Mouse (Mus musculus) induced T-regulatory cell, adult 2 months (primary cell): ENCODE measurements around the gene Serpinf1.

Source experiments
- DNase-seq: peaks from one replicate; pipeline ENCODE4 v3.0.0-alpha.2; 2012; ENCODE audit warnings: low read depth

Serpinf1 gene

DNA sequence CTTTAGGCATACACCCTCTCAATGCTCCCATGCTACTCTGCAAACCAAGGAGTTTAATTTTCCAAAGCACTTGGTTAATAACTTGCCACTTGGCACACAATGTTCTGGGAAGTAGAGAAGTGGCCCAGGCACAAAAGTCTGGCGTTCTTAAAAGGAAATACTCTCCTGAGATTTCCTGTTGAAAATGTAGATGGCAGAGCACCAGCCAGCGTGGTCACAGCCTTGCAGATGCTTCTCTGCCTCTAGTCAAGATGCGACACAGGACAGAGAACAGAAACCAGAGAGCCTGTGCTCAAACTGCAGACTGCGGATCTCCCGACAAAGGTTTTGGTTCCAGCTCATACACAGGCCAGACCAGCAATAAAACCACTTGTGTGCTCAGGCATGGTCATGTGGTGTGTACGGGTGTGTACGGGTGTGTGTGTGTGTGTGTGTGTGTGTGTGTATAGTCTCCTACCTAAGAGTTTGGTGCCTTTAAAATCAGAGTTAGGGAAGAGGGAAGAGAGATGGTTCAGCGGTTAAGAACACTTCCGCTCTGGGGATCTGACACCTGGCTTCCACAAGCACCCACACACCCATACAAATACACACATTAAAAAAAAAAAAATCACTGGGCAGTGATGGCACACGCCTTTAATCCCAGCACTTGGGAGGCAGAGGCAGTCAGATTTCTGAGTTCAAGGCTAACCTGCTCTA lies 32.7 kb upstream of the Serpinf1 start:
- peak; percentile 61 for DNase-seq

- peak; percentile 92 for DNase-seq
Observed at GRCm38 (mm10) chr11:75453991-75454930, 31.8 kb upstream of the Serpinf1 start, which contains the start of gene Wdr81. Gene Wdr81, minus strand, starts transcription at chr11:75454717.

DNA sequence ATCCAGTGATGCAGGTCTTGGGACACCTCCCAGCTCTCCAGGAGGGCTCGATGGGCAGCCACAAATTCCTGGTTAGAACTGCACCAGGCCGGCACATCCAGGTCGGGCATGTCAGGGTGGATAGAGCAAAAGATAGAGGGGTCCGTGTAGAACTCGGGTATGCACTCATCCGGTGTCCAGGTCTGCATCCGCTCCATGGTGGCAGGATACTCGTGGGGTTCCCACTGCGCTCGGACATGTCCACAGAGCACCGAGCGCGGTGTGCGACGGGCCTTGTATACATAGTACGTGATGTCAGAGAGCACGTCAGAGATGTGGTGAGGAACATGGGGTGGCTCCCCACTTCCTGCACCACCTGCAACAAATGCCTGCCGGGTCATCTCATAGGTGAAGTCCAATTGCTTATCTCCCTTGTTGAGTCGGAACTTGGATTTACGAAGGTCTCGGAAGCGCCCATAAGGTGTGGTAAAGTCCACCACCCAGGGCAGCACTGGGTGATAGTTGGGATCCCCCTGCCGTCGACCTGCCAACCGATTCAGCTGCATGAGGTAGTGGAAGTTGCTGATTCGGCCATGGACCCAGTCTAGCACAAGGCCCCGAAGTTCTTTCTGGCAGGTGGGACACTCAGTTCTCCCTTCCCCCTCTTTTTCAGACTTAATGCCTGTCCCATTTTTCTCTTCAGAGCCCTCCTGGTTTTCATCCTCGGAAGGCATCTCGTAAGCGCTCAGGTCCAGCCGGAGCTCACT lies 30.5 kb upstream of the Serpinf1 start:
- DNase-seq = no peak

- DNase-seq = no peak
Observed at GRCm38 (mm10) chr11:75452081-75452480, 29.6 kb upstream of the Serpinf1 start.

GRCm38 (mm10) chr11:75450936-75451335 lies 28.4 kb upstream of the Serpinf1 start:
- no peak for DNase-seq

GRCm38 (mm10) chr11:75450304-75450908 lies 27.9 kb upstream of the Serpinf1 start:
- DNase-seq = no peak

DNA sequence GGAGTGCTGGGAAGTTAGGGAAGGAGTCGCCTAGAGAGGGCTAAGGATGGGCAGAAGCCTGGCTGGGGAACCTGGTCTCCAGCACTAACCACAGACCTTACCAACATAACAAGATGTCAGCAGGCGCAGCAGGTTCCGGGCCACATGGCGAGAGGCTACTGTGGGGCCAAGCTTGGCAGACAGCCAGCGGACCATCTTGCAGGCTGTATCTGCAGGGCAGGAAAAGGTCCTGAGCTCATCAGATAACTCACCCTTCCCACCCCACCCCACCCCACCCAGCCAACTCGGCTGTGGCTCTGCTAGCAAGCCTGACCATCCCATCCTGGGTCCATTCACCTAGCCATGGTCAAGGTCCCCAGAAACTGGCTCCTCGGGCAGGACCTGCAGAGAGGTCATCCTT lies 27.2 kb upstream of the Serpinf1 start:
- DNase-seq = no peak

DNA sequence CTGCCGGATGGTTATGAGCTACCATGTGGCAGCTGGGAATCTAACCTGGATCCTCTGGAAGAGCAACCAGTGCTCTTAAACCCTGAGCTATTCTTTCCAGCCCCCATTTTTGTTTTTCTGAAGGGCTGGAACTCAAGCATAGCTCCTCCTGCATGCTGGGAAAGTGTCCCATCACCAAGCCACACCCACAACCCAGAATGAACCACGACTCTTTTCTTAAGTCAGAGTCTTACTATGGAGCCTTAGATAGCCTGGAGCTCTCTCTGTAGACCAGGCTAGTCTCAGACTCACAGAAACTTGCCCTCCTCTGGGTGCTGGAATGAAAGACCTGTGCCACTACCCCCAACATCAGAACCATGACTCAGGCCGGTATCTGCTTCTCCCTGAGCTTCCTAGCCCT lies 26.1 kb upstream of the Serpinf1 start:
- no peak for DNase-seq

DNA sequence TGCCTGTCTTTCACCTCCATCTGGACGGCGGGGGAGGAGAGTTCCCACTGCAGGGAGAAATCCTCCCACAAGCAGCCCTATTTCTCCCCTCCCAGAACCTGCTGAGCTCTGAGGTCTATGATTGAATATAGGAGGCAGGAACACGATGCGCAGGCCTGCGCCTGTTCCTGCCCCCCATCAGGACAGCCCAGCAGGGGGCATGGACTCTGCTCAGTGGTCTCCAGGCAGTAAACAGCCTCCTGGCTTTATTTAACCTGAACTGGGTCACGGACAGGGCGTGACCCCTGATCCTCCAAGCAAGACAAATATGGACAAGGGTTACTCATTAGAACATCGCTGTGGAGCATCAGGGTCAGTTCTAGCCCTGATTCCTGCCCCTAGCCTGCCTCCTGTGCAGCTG lies 21.2 kb upstream of the Serpinf1 start:
- no peak for DNase-seq

DNA sequence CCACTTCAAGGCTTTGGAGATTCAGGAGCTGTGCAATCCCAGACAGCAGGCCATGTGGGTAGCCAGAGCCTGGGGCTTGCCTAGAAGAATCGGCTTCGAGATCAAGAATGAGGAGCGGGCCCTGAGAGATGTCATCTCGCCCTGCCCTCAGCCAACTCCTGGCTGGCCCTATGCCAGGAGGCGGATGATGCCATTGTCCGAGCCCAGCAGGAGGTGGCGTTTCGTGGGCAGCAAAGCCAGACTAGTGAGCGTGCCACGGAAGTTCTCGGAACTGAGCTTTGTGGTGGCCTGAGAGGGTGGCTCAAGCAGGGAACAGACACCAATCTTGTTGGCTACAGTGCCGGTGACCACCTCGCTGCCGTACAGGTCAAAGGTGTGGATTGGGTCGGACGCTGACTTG lies 19.1 kb upstream of the Serpinf1 start:
- DNase-seq = no peak

- DNase-seq = no peak
Observed at GRCm38 (mm10) chr11:75441034-75441433, 18.5 kb upstream of the Serpinf1 start.

DNA sequence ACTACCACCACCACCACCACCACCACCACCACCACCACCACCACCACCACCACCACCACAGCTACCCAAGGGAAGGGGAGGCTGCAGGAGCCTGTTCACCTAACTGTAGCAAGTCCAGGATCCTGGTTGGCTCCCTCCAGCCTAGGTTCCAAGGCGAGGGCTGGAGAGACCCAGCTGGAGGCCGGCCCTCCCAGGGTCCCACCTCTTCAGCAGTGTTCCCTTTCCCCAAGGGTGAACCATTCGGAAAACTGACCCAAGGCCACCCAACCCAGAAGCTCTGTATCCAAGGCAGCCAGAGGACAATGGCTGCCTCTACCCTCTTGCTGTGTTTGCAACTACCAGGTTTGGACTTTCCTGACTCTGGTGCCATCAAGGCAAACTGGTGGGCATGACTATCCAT lies 17.4 kb upstream of the Serpinf1 start:
- no peak for DNase-seq

DNA sequence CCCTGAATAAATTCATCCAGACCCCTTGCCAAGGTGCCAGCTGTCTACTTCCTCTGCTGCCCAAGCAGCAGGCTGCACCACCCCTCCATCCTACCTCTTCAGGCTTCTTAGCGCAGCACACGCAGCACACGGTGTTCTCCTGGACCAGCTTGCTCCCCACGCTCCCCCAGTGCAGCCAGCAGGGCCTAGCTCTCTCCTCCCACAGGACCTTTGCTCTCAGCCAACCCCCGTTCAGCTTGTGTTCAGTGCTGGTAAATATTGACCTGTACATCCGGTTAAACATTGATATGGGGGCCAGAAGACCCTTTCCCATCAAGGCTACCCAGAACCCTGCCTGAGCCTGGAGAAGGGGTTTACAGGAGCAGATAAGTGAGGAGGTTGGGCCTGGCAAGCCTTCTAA lies 16.9 kb upstream of the Serpinf1 start, which contains the start of gene Serpinf2:
Serpinf2 (minus strand) TSS at position 229 of the 400 bp plus-strand sequence.
- DNase-seq = no peak

GRCm38 (mm10) chr11:75438804-75439203 lies 16.3 kb upstream of the Serpinf1 start:
- no peak for DNase-seq

DNA sequence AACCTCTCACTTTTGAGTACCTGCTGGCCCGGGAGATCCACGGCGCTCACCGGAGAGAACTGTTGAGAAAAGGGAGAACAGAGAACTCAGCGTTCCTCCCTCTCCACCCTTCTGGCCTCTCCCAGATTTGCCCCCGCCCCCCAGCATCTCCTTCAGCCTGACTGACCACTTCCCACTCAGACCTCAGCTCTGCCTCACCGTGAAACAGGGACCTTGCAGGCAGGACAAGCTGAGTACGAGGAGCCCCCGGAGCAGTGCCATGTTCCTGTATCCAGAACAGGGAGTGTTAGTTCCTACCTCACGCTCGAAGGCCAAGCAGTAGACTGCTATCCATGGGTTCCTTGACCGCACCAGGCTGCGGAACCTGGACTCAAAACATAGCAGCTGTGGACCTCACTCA lies 15.7 kb upstream of the Serpinf1 start:
- DNase-seq = no peak

DNA sequence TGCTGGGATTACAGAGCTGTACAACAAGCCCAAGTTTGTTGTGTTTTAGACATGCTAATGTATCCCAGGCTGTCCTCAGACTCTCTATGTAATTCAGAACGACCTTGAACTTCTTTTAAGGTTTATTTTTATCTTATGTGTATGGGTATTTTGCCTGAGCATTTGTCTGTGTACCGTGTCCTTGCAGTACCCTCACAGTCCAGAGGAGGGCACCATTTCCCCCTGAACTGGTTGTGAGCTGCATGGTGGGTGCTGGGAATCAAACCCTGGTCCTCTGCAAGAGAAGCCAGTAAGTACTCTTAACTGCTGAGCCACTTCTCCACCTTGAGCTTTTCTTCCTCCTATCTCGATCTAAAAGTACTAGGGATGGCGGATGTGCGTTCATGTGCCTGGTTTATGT lies 11.6 kb upstream of the Serpinf1 start:
- peak; percentile 27 for DNase-seq

- no peak for DNase-seq
Observed at GRCm38 (mm10) chr11:75431307-75431706, 8.8 kb upstream of the Serpinf1 start.

DNA sequence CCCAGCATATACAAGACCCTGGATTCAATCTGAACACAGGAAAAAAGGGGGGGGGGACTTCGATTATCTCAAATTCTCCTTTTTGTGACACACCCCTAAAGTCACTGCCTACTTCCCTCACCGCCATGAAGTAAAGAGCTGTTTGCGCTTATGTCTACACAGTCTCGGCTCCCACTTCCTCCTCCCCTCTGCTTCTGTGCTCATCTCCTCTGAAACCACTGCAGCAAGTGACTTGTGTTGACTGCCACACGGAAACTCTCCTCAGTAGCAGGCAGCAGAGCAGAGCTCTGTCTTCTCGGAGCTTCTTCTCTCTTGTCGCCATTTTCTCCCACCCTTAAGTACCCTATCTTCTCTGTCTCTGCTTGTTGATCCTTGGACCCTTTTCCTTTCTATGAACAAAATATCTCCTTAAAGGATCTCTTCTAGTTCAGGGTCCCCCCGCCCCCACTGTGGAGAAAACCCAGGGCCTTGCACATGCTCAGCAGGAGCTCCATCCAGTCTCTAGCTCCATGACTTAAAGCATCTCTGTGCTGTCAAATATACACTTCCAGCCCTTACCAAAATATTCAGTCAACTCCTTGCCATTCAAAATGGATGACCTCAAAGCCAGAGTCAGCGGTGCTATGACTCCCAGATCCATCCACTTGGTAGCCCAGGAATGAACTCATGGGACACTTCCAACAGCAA lies 6.7 kb upstream of the Serpinf1 start:
- peak; percentile 61 for DNase-seq

GRCm38 (mm10) chr11:75424459-75424858 lies 2.0 kb upstream of the Serpinf1 start:
- no peak for DNase-seq

GRCm38 (mm10) chr11:75424033-75424432 lies 1.5 kb upstream of the Serpinf1 start:
- DNase-seq = no peak

DNA sequence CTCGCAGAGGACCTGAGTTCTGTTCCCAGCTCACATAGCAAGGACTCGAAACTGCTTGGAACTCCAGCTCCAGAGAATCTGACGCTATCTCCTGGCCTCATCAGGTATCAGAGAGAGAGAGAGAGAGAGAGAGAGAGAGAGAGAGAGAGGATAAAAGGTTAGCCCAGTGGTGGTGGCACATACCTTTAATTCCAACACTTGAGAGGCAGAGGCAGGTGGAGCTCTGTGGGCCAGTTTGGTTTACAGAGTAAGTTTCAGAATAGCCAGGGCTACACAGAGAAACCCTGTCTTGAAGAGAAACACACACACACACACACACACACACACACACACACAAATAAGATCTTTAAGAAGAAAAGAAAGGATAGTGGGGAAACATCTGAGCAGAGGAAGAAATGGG lies 590 bp upstream of the Serpinf1 start:
- no peak for DNase-seq
